Mouse (Mus musculus) kidney, embryonic 16.5 days (tissue): Measurements from ENCODE around the gene Zfp148. TPM values are rescaled to one million over a fixed set of nuclear protein-coding genes. Genes with fewer than 3 reads are reported as not detected.
A peak's percentile ranks its signal among the peaks of the same experiment; 100 is the strongest.

Source experiments
- ATAC-seq: fragments of 200-750 bp; cut with Nextera tagmentation; 2 replicates; pipeline ENCODE4 v1.8.0; 2017; ENCODE audit warnings: moderate TSS enrichment; ENCODE audit not compliant: low FRiP score, low TSS enrichment
- H3K27ac ChIP-seq: fragments of 300-500 bp; sonication (generic); 2 replicates; pipeline ENCODE4 v1.5.1; 2014; ENCODE audit warnings: low read length
- H3K27me3 ChIP-seq: fragments of 300-500 bp; sonication (generic); 2 replicates; pipeline ENCODE4 v1.6.1; 2014; ENCODE audit warnings: low read length, control low read depth, mixed read lengths; ENCODE audit not compliant: insufficient read depth
- H3K36me3 ChIP-seq: fragments of 300-500 bp; sonication (generic); 2 replicates; pipeline ENCODE4 v1.6.1; 2014; ENCODE audit warnings: low read length, control low read depth, mixed read lengths; ENCODE audit not compliant: insufficient read depth
- H3K4me1 ChIP-seq: fragments of 300-500 bp; sonication (generic); 2 replicates; pipeline ENCODE4 v1.6.1; 2014; ENCODE audit warnings: low read length, control low read depth, mixed read lengths; ENCODE audit not compliant: insufficient read depth
- H3K4me2 ChIP-seq: fragments of 300-500 bp; sonication (generic); replicated peaks from 2 replicates; pipeline ENCODE4 v1.6.1; 2014; ENCODE audit warnings: low read depth, low read length
- H3K4me3 ChIP-seq: fragments of 300-500 bp; sonication (generic); 2 replicates; pipeline ENCODE4 v1.5.1; 2014; ENCODE audit warnings: mild to moderate bottlenecking, low read length
- H3K9ac ChIP-seq: fragments of 300-500 bp; sonication (generic); replicated peaks from 2 replicates; pipeline ENCODE4 v1.6.1; 2014; ENCODE audit warnings: low read length
- H3K9me3 ChIP-seq: fragments of 300-500 bp; sonication (generic); 2 replicates; pipeline ENCODE4 v1.6.1; 2016; ENCODE audit warnings: low read length, control low read depth
- WGBS: fragments of 180-500 bp; shearing (Covaris S2); extraction: QIAGEN DNeasy Blood & Tissue Kit; methylation state at CpG from one replicate; pipeline ENCODE4 v1.1.7; 2014; 5-methylcytosine and 5-hydroxymethylcytosine counted together
- polyA plus RNA-seq: library from polyadenylated mRNA; unstranded; fragments of >200 nt; fragmentation: Nextera tagmentation; extraction: Ambion mirVana; gene quantifications from 2 replicates; pipeline ENCODE4 v1.2.1, GENCODE M21; 2015

The Zfp148 gene
- polyA plus RNA-seq, 1 experiment from 2014 or later = 59.0 TPM

DNA sequence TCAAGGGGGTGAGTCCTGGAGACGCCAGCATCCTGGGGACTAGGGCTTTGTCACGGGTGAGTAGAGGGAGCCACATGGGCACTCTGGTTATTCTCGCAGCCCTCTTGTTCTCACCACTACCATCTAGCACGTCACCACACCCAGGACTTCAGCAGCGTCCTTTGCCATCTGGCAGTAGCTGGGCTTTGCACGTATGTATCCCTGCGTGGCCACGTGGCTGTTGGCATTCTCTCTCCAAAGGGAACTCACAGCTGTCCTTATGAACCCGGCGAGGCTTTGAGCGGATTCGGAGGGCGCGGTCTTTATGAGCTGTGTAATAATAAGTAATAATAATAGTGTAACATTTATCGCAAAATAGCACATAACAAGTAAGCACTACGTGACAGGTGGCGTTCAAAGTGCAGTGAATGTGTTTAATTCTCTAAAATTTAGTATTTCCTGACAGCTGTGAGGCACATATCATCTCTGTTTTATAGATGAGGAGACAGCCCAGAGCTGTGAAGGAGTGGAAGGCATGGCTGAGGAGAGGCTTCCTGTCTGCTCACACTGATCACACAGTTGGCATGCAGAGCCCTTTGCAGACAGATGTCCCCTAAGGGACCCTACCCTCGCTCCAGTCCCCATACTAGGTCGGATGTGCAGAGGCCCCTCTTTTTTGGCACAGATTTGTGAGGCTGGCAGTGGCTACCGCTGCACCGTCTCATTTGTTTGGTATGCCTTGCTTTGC is 157.0 kb downstream of the Zfp148 start:
- Histone ChIP-seq H3K4me2 (no peak overlapping the region), H3K9ac (no peak overlapping the region), H3K27me3 (no peaks in the 10 kb centered on the region), H3K36me3 (no peaks in the 10 kb centered on the region), H3K27ac (no peak overlapping the region), H3K9me3 (no peaks in the 10 kb centered on the region), H3K4me1 (peaks cover 4% of the 10 kb centered on the region; the same call in 1 of the 2 replicates), H3K4me3 (no peak overlapping the region)
- WGBS = 65% methylated on average over 21 of the region's 21 CpGs
- no peak for ATAC-seq

DNA sequence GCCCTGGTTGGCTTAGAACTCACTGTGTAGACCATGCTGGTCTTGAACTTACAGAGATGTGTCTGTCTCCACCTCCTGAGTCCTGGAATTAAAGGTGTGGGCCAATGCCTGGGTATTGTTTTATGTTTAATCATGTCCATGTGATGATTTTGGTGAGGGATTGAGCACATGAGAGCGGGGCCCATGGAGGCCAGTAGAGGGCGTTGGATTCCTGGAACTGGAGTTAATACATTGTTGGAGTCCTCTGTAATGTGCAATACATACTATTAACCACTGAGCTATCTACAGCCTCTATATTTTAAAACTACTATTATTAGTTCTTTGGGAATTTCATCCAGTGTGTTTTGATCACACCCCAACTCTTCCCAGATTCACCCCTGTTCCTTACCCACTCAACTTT is 163.7 kb downstream of the Zfp148 start:
- H3K4me2 ChIP-seq = no peak overlapping the region
- H3K36me3 ChIP-seq = no peaks in the 10 kb centered on the region
- no peak overlapping the region for H3K27ac ChIP-seq
- H3K9ac ChIP-seq = no peak overlapping the region
- H3K27me3 ChIP-seq = no peaks in the 10 kb centered on the region
- H3K4me1 ChIP-seq = no peaks in the 10 kb centered on the region
- no peak for ATAC-seq
- H3K9me3 ChIP-seq = no peaks in the 10 kb centered on the region
- WGBS = 96% methylated on average over 2 of the region's 2 CpGs
- H3K4me3 ChIP-seq = no peak overlapping the region

DNA sequence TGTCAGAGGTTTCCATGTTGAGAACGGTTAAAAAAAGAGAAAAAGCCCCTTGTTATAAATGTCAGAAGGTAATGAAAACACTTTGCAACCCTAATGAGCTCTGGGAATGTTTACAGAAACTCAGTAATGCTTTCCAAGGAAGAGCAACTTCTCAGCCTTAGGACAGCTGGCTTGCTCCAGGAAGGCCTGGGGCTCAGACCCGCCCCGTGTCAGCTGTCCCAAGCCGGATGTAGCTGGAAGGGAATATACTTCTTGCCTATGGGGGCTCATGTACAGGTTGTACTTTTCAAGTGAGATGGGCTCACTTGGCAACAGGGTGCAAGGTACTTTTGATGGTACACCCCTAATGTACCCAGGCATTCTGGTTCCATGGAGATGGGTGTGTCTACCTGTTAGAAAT is 164.9 kb downstream of the Zfp148 start:
- no peak overlapping the region for H3K4me3 ChIP-seq
- H3K27me3 ChIP-seq = no peaks in the 10 kb centered on the region
- H3K4me2 ChIP-seq = no peak overlapping the region
- H3K9ac ChIP-seq = no peak overlapping the region
- WGBS = 74% methylated on average over 4 of the region's 4 CpGs
- H3K36me3 ChIP-seq = no peaks in the 10 kb centered on the region
- no peaks in the 10 kb centered on the region for H3K9me3 ChIP-seq
- no peak overlapping the region for H3K27ac ChIP-seq
- ATAC-seq = no peak
- no peaks in the 10 kb centered on the region for H3K4me1 ChIP-seq

DNA sequence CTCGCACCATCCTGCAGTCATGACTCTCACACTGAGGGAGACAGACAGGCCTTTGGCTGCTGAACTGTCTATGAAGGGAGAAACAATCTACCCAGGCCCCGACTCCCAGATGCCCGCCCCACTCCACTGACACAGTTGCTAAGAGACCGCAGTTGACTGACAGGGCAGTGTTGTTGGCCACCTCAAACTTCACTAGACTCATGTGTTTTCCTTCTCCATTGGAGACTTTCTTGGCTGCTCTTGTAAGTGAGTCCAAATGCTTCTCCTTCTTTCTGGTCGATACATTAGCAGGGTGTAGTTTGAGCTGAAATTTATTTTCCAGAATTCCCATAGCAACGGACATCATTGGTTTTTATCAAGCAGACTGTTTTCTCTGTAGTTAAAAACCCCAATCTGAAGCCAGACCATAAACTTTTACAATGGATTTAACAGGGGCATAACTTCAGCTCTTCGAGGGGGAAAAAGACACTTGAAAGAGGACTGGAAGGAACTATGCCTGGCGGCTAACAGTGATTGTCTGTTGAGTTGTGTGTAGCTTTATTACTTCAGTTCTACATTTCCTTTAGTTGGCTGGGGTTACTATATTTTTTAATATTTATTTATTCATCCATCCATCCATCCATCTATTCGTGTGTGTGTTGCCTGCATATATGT is 173.2 kb downstream of the Zfp148 start:
- H3K4me1 ChIP-seq = no peaks in the 10 kb centered on the region
- WGBS = 42% methylated on average over 9 of the region's 9 CpGs
- H3K4me3 ChIP-seq = no peak overlapping the region
- H3K27me3 ChIP-seq = no peaks in the 10 kb centered on the region
- H3K27ac ChIP-seq = no peak overlapping the region
- H3K9ac ChIP-seq = no peak overlapping the region
- no peaks in the 10 kb centered on the region for H3K9me3 ChIP-seq
- no peak overlapping the region for H3K4me2 ChIP-seq
- no peaks in the 10 kb centered on the region for H3K36me3 ChIP-seq
- ATAC-seq = 0 out of 2 replicates have a peak, but pooled peaks have one; percentile 35

Other genes starting within 250 kb of the Zfp148 start
- gene Osbpl11, start 195.8 kb upstream of the Zfp148 start, polyA plus RNA-seq = 15.3 and 15.8 TPM in 2 replicates
- gene Snx4, start 129.4 kb upstream of the Zfp148 start, polyA plus RNA-seq = 86.4 and 90.6 TPM in 2 replicates
- gene Slc12a8, start 136.5 kb downstream of the Zfp148 start, polyA plus RNA-seq = 0.92 and 1.0 TPM in 2 replicates